Mouse (Mus musculus): ENCODE measurements around the gene Elavl1. TPM values are rescaled to one million over a fixed set of nuclear protein-coding genes. Genes with fewer than 3 reads are reported as not detected.

Elavl1 gene
- total RNA-seq, 2 experiments from 2014 or later, result 58.2 to 64.1 TPM

- DNase-seq (ENCODE audit: low spot score), result no peak
- intact Hi-C loops (cut with DNase I), result loop anchor here (2.0 to 5.0 kb wide), 2 partner anchors 13 to 253 kb away; partner anchors contain the start of genes Cers4 and Snapc2
Measured at GRCm38 (mm10) chr8:4239193-4239890, 85.9 kb downstream of the Elavl1 start.

DNA sequence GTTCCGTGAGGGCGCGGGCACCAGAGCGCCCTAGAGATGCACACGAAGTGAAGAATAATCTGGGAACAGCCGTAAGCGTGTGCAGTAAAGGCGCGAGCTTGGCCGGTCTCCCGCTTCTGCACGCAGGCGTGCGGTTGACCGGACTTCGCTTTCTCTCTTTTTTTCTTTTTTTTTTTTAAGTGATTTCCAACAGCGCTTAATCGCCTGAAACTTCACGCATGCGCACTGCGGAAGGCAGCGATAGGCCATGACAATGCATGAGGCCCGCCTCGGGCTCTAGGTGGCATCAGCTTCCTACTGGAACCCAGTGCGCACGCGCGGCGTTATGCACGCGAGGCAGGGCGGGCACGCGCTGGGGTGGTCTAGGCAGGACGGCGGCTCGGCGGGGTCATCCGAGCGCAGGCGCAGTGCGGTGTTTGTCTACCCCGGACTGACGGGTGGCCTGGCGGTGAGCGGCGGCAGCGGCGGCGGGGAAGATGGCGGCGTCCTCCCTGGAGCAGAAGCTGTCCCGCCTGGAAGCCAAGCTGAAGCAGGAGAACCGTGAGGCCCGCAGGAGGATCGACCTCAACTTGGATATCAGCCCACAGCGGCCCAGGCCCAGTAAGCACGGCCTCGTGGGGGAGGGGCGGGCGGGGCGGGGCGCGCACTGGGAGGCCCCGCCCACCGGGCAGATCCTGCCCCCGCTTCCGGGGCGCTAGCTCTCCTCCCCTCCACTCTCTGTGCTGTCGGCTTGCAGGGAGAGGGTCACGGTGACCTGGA is 86.6 kb downstream of the Elavl1 start, which contains the start of the genes Map2k7 and Gm49320:
Gene Map2k7 (plus strand): TSS at position 307 of the 759 bp plus-strand sequence.
Gene Gm49320 (plus strand): TSS at position 432 of the 759 bp plus-strand sequence.
- intact Hi-C loops (cut with DNase I), result loop anchor here (2.0 to 5.0 kb wide), 2 partner anchors 14 to 254 kb away; partner anchors contain the start of genes Cers4 and Snapc2
- DNase-seq (ENCODE audit: low spot score), result peak; percentile 100

DNA sequence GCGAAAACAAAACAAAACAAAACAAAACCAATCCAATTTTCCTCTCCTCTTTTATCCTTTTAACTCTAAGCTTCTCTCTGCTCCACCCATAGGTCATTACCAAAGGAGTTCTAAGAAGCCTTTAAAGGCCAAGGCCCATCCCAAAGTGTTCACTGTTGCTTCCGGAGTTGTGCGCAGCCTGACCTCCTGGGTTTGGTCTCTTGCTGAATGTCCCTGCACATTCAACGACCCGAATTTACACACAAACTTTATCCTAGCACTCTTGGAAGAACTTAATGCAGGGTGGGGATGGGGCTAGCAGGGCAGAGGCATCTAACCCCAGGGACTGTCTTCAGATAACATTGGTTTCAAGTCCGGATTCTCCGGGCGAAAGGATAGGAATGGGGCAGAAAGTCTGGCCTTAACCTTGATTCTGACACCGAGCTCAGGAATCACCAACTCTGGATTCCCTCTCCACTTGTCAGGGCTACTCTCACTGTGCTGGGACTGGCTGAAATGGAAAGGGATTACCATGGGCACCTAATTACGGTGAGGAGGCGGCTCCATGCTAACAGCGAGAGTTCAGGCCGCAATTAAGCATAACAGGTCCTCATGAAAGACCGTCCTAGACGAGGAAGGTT is 87.3 kb downstream of the Elavl1 start:
- no peak for DNase-seq (ENCODE audit: low spot score)
- intact Hi-C loops (cut with DNase I), result loop anchor here (2.0 to 5.0 kb wide), 2 partner anchors 15 to 254 kb away; partner anchors contain the start of genes Cers4 and Snapc2

Other genes starting within 250 kb of the Elavl1 start
- under 1 TPM; 0.21 to 0.42 TPM for gene Cd209f, start 219.6 kb downstream of the Elavl1 start, total RNA-seq (2021)
- not detected for gene Cd209g, start 191.3 kb downstream of the Elavl1 start, total RNA-seq (2021)
- 10 to 100 TPM; 23.4 to 24.6 TPM for gene Evi5l, start 158.8 kb downstream of the Elavl1 start, total RNA-seq (2021)
- not detected for gene Prr36, start 108.0 kb downstream of the Elavl1 start, total RNA-seq (2021)
- gene Lrrc8e, start 98.6 kb downstream of the Elavl1 start, total RNA-seq (2021), result under 1 TPM; 0.08 to 0.34 TPM
- 10 to 100 TPM; 68.9 to 69.9 TPM for gene Map2k7, start 86.7 kb downstream of the Elavl1 start, total RNA-seq (2021)
- not detected for gene Gm49320, start 86.5 kb downstream of the Elavl1 start, total RNA-seq (2021)
- gene Tgfbr3l, start 77.2 kb downstream of the Elavl1 start, total RNA-seq (2021), result 1 to 10 TPM; 2.4 to 2.5 TPM
- gene Snapc2, start 72.3 kb downstream of the Elavl1 start, total RNA-seq (2021), result 10 to 100 TPM; 14.4 to 15.0 TPM
- 1 to 10 TPM in 1 of 2 experiments, under 1 TPM in 1; 0.75 to 1.1 TPM for gene Ctxn1, start 66.1 kb downstream of the Elavl1 start, total RNA-seq (2021)
- gene Timm44, start 49.5 kb downstream of the Elavl1 start, total RNA-seq (2021), result 100 to 1,000 TPM; 117 TPM
- 1 to 10 TPM; 3.5 to 4.4 TPM for gene Ccl25, start 203 bp downstream of the Elavl1 start, total RNA-seq (2021)
- gene Cers4, start 167.6 kb upstream of the Elavl1 start, total RNA-seq (2021), result 10 to 100 TPM; 37.1 to 42.5 TPM

All from heart, postnatal 25 days (tissue).